Mouse (Mus musculus) hindbrain, embryonic 11.5 days (tissue): Measurements from ENCODE around the gene Bcas2. TPM values are rescaled to one million over a fixed set of nuclear protein-coding genes. Genes with fewer than 3 reads are reported as not detected.
"Not testable (repeated sequence)": the region's sequence is repeated elsewhere in the genome, so short reads cannot be mapped to it uniquely, and the experiment has no call there.

Experiments used
- ATAC-seq: fragments of 200-750 bp; cut with Nextera tagmentation; 2 replicates; pipeline ENCODE4 v1.8.0; 2017; ENCODE audit warnings: mild to moderate bottlenecking, moderate TSS enrichment, moderate library complexity; ENCODE audit not compliant: low FRiP score
- DNase-seq: peaks from one replicate; pipeline ENCODE4 v3.0.0-alpha.2; 2015; ENCODE audit warnings: low spot score
- H3K27ac ChIP-seq: fragments of 300-500 bp; sonication (generic); 2 replicates; pipeline ENCODE4 v1.5.1; 2014; ENCODE audit warnings: mild to moderate bottlenecking, low read depth, low read length
- H3K27me3 ChIP-seq: fragments of 300-500 bp; sonication (generic); 2 replicates; pipeline ENCODE4 v1.6.1; 2014; ENCODE audit warnings: mild to moderate bottlenecking, low read length, moderate library complexity, mixed read lengths; ENCODE audit not compliant: control insufficient read depth, insufficient read depth
- H3K36me3 ChIP-seq: fragments of 300-500 bp; sonication (generic); 2 replicates; pipeline ENCODE4 v1.6.1; 2014; ENCODE audit warnings: mild to moderate bottlenecking, low read length, moderate library complexity, mixed read lengths; ENCODE audit not compliant: control insufficient read depth, insufficient read depth
- H3K4me1 ChIP-seq: fragments of 300-500 bp; sonication (generic); replicated peaks from 2 replicates; pipeline ENCODE4 v1.6.1; 2014; ENCODE audit warnings: low read length, mixed read lengths; ENCODE audit not compliant: control insufficient read depth, insufficient read depth
- H3K4me2 ChIP-seq: fragments of 300-500 bp; sonication (generic); replicated peaks from 2 replicates; pipeline ENCODE4 v1.6.1; 2014; ENCODE audit warnings: mild to moderate bottlenecking, low read depth, low read length
- H3K4me3 ChIP-seq: fragments of 300-500 bp; sonication (generic); 2 replicates; pipeline ENCODE4 v1.5.1; 2014; ENCODE audit warnings: low read depth, low read length
- H3K9ac ChIP-seq: fragments of 300-500 bp; sonication (generic); 2 replicates; pipeline ENCODE4 v1.6.1; 2014; ENCODE audit warnings: low read depth, low read length
- H3K9me3 ChIP-seq: fragments of 300-500 bp; sonication (generic); 2 replicates; pipeline ENCODE4 v1.6.1; 2016; ENCODE audit warnings: low read length; ENCODE audit not compliant: control insufficient read depth
- WGBS: fragments of 180-500 bp; shearing (Covaris S2); extraction: QIAGEN DNeasy Blood & Tissue Kit; methylation state at CpG from one replicate; pipeline ENCODE4 v1.1.7; 2014; 5-methylcytosine and 5-hydroxymethylcytosine counted together
- polyA plus RNA-seq: library from polyadenylated mRNA; unstranded; fragments of >200 nt; fragmentation: Nextera tagmentation; extraction: Ambion mirVana; gene quantifications from 2 replicates; pipeline ENCODE4 v1.2.1, GENCODE M21; 2014

Bcas2 gene
- polyA plus RNA-seq, 1 experiment from 2014 or later, result 251 TPM

- ATAC-seq (no peak), DNase-seq (no peak)
- Histone ChIP-seq H3K9ac (no peak overlapping the region), H3K9me3 (no peaks in the 10 kb centered on the region), H3K4me1 (no peaks in the 10 kb centered on the region), H3K36me3 (no peaks in the 10 kb centered on the region), H3K4me3 (no peak overlapping the region), H3K27ac (no peak overlapping the region), H3K4me2 (no peak overlapping the region), H3K27me3 (0 out of 2 replicates have a peak, but pooled peaks cover 2% of the 10 kb centered on the region)
- WGBS, result 94% methylated on average over 10 of the region's 10 CpGs
These were observed 38.4 kb upstream of the Bcas2 start for GRCm38 (mm10) chr3:103133098-103133497.

GRCm38 (mm10) chr3:103136414-103137077 is 34.9 kb upstream of the Bcas2 start:
- ATAC-seq, result no peak
- WGBS, result 86% methylated on average over 4 of the region's 4 CpGs
- H3K4me3 ChIP-seq, result no peak overlapping the region

GRCm38 (mm10) chr3:103139047-103139446 is 32.4 kb upstream of the Bcas2 start:
- H3K4me2 ChIP-seq, result no peak overlapping the region
- WGBS, result 80% methylated on average over 8 of the region's 8 CpGs
- no peak for ATAC-seq
- no peaks in the 10 kb centered on the region for H3K36me3 ChIP-seq
- no peaks in the 10 kb centered on the region for H3K4me1 ChIP-seq
- no peak overlapping the region for H3K9ac ChIP-seq
- no peak overlapping the region for H3K4me3 ChIP-seq
- DNase-seq, result no peak
- H3K27ac ChIP-seq, result no peak overlapping the region
- H3K27me3 ChIP-seq, result no peaks in the 10 kb centered on the region
- no peaks in the 10 kb centered on the region for H3K9me3 ChIP-seq

More at GRCm38 (mm10) chr3:103136414-103137077, 34.9 kb upstream of the Bcas2 start:
- no peaks in the 10 kb centered on the region for H3K9me3 ChIP-seq
- H3K9ac ChIP-seq, result no peak overlapping the region
- no peak for DNase-seq
- H3K27me3 ChIP-seq, result no peaks in the 10 kb centered on the region
- H3K27ac ChIP-seq, result no peak overlapping the region
- no peaks in the 10 kb centered on the region for H3K4me1 ChIP-seq
- no peaks in the 10 kb centered on the region for H3K36me3 ChIP-seq
- H3K4me2 ChIP-seq, result no peak overlapping the region

GRCm38 (mm10) chr3:103140095-103140838 is 31.2 kb upstream of the Bcas2 start:
- 69% methylated on average over 11 of the region's 11 CpGs for WGBS
- H3K9me3 ChIP-seq, H3K9ac ChIP-seq, H3K36me3 ChIP-seq, H3K4me1 ChIP-seq, H3K27me3 ChIP-seq, H3K27ac ChIP-seq, H3K4me3 ChIP-seq, ATAC-seq, DNase-seq, H3K4me2 ChIP-seq: not testable (repeated sequence)

- no peak overlapping the region for H3K9ac ChIP-seq
- H3K27me3 ChIP-seq, result no peaks in the 10 kb centered on the region
- H3K4me3 ChIP-seq, result no peak overlapping the region
- H3K27ac ChIP-seq, result no peak overlapping the region
- DNase-seq (no peak), ATAC-seq (no peak)
- H3K4me2 ChIP-seq, result no peak overlapping the region
- no peaks in the 10 kb centered on the region for H3K4me1 ChIP-seq
- WGBS, result 90% methylated on average over 11 of the region's 11 CpGs
- H3K9me3 ChIP-seq, result no peaks in the 10 kb centered on the region
- no peaks in the 10 kb centered on the region for H3K36me3 ChIP-seq
These were observed 30.2 kb upstream of the Bcas2 start for GRCm38 (mm10) chr3:103141287-103141686.

GRCm38 (mm10) chr3:103142366-103142765 is 29.1 kb upstream of the Bcas2 start:
- no peaks in the 10 kb centered on the region for H3K36me3 ChIP-seq

GRCm38 (mm10) chr3:103145336-103145735 is 26.1 kb upstream of the Bcas2 start:
- H3K4me2 ChIP-seq, result no peak overlapping the region
- no peaks in the 10 kb centered on the region for H3K9me3 ChIP-seq
- H3K4me3 ChIP-seq, result no peak overlapping the region
- 85% methylated on average over 2 of the region's 2 CpGs for WGBS
- H3K36me3 ChIP-seq, result no peaks in the 10 kb centered on the region
- DNase-seq (no peak), ATAC-seq (no peak)
- no peaks in the 10 kb centered on the region for H3K27me3 ChIP-seq
- no peak overlapping the region for H3K27ac ChIP-seq
- H3K9ac ChIP-seq, result no peak overlapping the region
- H3K4me1 ChIP-seq, result no peaks in the 10 kb centered on the region

More at GRCm38 (mm10) chr3:103142366-103142765, 29.1 kb upstream of the Bcas2 start:
- Histone ChIP-seq H3K27ac (no peak overlapping the region), H3K4me3 (no peak overlapping the region), H3K4me1 (no peaks in the 10 kb centered on the region), H3K9me3 (no peaks in the 10 kb centered on the region), H3K9ac (no peak overlapping the region), H3K27me3 (no peaks in the 10 kb centered on the region), H3K4me2 (no peak overlapping the region)
- DNase-seq (no peak), ATAC-seq (no peak)
- 83% methylated on average over 10 of the region's 10 CpGs for WGBS

GRCm38 (mm10) chr3:103145791-103146190 is 25.7 kb upstream of the Bcas2 start:
- no peak overlapping the region for H3K4me3 ChIP-seq
- H3K4me1 ChIP-seq, result no peaks in the 10 kb centered on the region
- 79% methylated on average over 4 of the region's 4 CpGs for WGBS
- no peaks in the 10 kb centered on the region for H3K9me3 ChIP-seq
- H3K36me3 ChIP-seq, result no peaks in the 10 kb centered on the region
- no peak overlapping the region for H3K27ac ChIP-seq
- no peaks in the 10 kb centered on the region for H3K27me3 ChIP-seq
- no peak overlapping the region for H3K9ac ChIP-seq
- H3K4me2 ChIP-seq, result no peak overlapping the region
- DNase-seq, result no peak
- ATAC-seq, result no peak
